Mouse (Mus musculus) thymus, adult 2 months (tissue): Measurements from ENCODE around the gene Hs3st5. TPM values are rescaled to one million over a fixed set of nuclear protein-coding genes. Genes with fewer than 3 reads are reported as not detected.

ENCODE experiments used
- DNase-seq: peaks from one replicate; pipeline ENCODE4 v3.0.0; 2021
- H3K27ac ChIP-seq: fragments of 200-500 bp; 2 replicates; pipeline ENCODE4 v1.5.1; 2012; ENCODE audit warnings: low read length, control low read depth; ENCODE audit not compliant: control insufficient read depth, insufficient read depth
- H3K27me3 ChIP-seq: fragments of 200-500 bp; 2 replicates; pipeline ENCODE4 v1.6.1; 2012; ENCODE audit warnings: mild to moderate bottlenecking, low read length, moderate library complexity, mixed read lengths; ENCODE audit not compliant: control insufficient read depth, insufficient read depth
- H3K36me3 ChIP-seq: fragments of 200-500 bp; 2 replicates; pipeline ENCODE4 v1.6.1; 2012; ENCODE audit warnings: mild to moderate bottlenecking, low read length, moderate library complexity; ENCODE audit not compliant: control insufficient read depth, insufficient read depth
- H3K4me1 ChIP-seq: fragments of 200-500 bp; replicated peaks from 2 replicates; pipeline ENCODE4 v1.6.1; 2012; ENCODE audit warnings: low read length; ENCODE audit not compliant: control insufficient read depth, insufficient read depth
- H3K4me3 ChIP-seq: fragments of 200-500 bp; 2 replicates; pipeline ENCODE4 v1.5.1; 2012; ENCODE audit warnings: mild to moderate bottlenecking, low read length, control low read depth, moderate library complexity; ENCODE audit not compliant: control insufficient read depth, insufficient read depth
- CTCF ChIP-seq: fragments of 200-500 bp; IDR thresholded peaks from 2 replicates; pipeline ENCODE4 v1.5.1; 2012; ENCODE audit warnings: mild to moderate bottlenecking, control low read depth, low read length, moderate library complexity, borderline replicate concordance; ENCODE audit not compliant: control insufficient read depth, poor library complexity, insufficient read depth; ENCODE audit errors: extremely low read depth
- POLR2A ChIP-seq: fragments of 200-500 bp; IDR thresholded peaks from 2 replicates; pipeline ENCODE4 v1.6.1; 2012; ENCODE audit warnings: mild to moderate bottlenecking, low read length, control low read depth, moderate library complexity; ENCODE audit not compliant: control insufficient read depth, poor library complexity, insufficient read depth; ENCODE audit errors: extremely low read depth
- WGBS: fragments of 180-500 bp; shearing (Covaris S2); methylation state at CpG from one replicate; pipeline ENCODE4 v1.1.7; 2018; 5-methylcytosine and 5-hydroxymethylcytosine counted together
- polyA plus RNA-seq: library from polyadenylated mRNA; depleted of rRNA; stranded (reverse); fragments of >200 nt; gene quantifications from 2 replicates; pipeline ENCODE4 v1.2.3, GENCODE M21; 2012

Hs3st5 gene
- polyA plus RNA-seq, 1 experiment, result 0.18 TPM

DNA sequence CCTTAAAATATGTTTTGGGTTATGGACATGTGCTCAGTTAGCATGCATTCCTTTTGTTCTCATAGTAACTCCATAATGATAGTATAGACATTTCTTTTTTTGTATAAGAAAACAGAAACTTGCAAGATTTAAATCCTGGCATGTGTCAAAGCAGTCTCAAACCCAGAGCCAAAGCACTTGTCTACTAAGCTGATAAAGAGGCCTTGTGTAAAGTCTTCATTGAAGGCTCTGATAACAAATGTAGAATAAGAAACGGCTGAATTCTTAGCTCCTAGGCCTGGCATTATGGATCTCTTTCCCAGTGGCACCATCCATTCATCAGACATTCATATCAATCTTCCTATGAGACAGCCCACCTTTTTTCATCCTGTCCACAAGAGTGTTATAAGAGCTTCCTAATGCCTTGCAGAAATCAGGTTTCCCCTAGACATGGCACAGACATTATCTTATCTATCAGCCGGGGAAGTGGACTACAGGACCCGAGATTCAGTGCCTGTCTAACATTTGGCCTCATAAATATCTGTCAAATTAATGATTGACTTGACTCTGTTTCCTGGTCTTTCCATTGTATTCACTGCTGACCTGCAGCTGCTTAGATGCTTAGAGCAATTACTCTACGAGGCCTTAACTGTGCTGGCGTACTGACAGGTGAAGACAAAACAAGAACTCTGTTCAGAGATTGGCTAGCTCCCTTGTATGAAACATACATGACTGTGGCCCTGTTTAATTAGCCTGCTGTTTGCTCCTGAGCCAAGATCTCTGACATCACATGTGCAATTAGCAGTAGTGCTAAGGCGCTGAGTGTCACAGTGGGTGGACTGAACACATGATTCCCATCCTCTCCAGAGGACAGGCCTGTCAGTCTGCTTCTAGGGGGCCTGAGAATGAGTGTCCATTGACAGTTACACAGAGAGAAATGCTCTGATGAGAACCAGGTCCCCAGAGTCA is 48.6 kb downstream of the Hs3st5 start:
- TF ChIP-seq POLR2A (no peak), CTCF (no peak)
- WGBS, result 91% methylated on average over 6 of the region's 6 CpGs
- no peaks in the 10 kb centered on the region for H3K4me1 ChIP-seq

DNA sequence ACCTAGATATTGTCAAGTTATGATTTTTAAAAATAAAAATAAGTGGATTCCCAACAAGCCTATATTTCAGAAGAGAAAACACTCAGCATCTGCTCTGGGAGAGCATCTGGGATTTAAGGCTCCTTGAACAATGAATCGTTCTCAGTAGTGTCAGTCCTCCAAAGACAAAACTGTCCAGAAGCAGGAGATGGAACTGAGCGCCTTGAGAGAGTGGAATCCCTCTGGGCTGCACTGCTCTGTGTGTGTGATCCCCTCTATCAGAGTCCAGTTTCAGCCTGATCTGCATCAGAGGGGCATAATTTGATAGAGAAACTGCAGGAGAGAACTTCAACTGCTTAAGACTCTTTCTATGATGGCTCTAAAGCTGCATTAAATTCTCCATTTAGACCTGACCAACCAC is 49.5 kb downstream of the Hs3st5 start:
- 90% methylated on average over 2 of the region's 2 CpGs for WGBS
- no peaks in the 10 kb centered on the region for H3K4me1 ChIP-seq
- H3K36me3 ChIP-seq, result no peaks in the 10 kb centered on the region
- H3K4me3 ChIP-seq, result no peak overlapping the region
- H3K27ac ChIP-seq, result no peak overlapping the region
- DNase-seq, result no peak
- no peaks in the 10 kb centered on the region for H3K27me3 ChIP-seq
- no peak for TF ChIP-seq POLR2A
- no peak for TF ChIP-seq CTCF

More for the DNA sequence above, 48.6 kb downstream of the Hs3st5 start:
- no peak for DNase-seq
- no peak overlapping the region for H3K27ac ChIP-seq
- no peak overlapping the region for H3K4me3 ChIP-seq
- H3K27me3 ChIP-seq, result no peaks in the 10 kb centered on the region
- H3K36me3 ChIP-seq, result no peaks in the 10 kb centered on the region

DNA sequence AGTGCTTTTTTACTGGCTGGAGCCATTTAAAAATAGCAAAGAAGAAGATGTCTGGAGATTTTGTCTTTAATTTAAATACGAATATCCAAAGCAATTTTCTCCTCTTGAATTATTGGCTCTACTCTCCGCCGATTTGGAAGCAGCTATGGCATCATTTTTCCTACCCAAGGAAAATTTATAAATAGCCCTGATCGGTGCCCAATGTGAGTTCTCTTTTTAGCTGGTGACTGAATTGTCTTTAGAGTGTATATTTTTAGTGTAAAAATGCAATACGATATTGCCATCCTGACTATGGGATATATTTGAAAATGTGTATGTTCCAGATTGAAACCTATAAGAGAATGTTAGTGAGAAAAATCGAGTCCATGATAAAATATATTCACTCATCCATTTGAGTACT is 51.1 kb downstream of the Hs3st5 start:
- 92% methylated on average over 6 of the region's 6 CpGs for WGBS
- no peaks in the 10 kb centered on the region for H3K4me1 ChIP-seq
- no peak overlapping the region for H3K4me3 ChIP-seq
- TF ChIP-seq POLR2A (no peak), CTCF (no peak)
- H3K36me3 ChIP-seq, result no peaks in the 10 kb centered on the region
- no peaks in the 10 kb centered on the region for H3K27me3 ChIP-seq
- DNase-seq, result no peak
- no peak overlapping the region for H3K27ac ChIP-seq

DNA sequence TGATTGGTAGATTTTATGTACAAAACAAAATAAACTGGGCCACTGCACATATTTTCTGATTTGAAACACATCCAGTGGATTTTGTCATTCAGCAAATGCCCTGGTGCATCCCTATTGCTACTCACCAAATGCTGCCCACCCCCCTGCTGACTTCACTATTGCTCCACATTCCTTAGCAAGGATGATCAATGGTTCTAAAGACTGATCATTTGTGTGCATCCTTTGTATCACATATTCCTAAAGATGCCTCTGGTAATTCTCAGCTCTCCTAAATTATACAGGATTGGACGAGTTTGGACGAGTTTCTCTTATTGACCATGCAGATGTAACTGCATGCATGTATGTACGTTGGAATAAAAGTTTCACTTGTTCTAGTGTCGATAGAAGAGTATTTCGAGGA is 52.1 kb downstream of the Hs3st5 start:
- Histone ChIP-seq H3K4me1 (no peaks in the 10 kb centered on the region), H3K27ac (no peak overlapping the region), H3K4me3 (no peak overlapping the region), H3K36me3 (no peaks in the 10 kb centered on the region), H3K27me3 (no peaks in the 10 kb centered on the region)
- WGBS, result 95% methylated on average over 5 of the region's 5 CpGs
- DNase-seq, result no peak
- TF ChIP-seq CTCF (no peak), POLR2A (no peak)

DNA sequence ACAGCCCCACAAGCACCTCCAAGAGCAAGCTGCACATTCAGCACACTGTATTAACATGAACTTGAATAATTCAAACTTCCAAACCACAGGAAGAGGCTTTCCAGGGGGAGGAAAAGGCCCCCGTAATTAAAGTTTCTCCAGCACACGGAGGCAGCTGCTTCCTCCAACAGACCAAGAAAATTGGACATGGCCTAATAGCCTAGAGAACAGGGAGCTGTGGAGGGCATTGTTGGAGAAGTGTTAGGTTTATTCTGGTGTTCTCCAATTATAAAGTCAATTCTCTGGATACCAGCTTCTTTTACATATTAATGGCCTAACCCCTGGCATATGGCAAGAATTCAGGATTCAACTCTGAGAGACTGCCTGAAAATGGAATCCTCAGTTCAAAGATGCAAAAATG is 60.6 kb downstream of the Hs3st5 start:
- H3K27me3 ChIP-seq, result no peaks in the 10 kb centered on the region
- H3K4me1 ChIP-seq, result no peaks in the 10 kb centered on the region
- no peak overlapping the region for H3K27ac ChIP-seq
- H3K36me3 ChIP-seq, result no peaks in the 10 kb centered on the region
- no peak overlapping the region for H3K4me3 ChIP-seq
- no peak for DNase-seq
- 30% methylated on average over 2 of the region's 2 CpGs for WGBS
- TF ChIP-seq CTCF (no peak), POLR2A (no peak)

DNA sequence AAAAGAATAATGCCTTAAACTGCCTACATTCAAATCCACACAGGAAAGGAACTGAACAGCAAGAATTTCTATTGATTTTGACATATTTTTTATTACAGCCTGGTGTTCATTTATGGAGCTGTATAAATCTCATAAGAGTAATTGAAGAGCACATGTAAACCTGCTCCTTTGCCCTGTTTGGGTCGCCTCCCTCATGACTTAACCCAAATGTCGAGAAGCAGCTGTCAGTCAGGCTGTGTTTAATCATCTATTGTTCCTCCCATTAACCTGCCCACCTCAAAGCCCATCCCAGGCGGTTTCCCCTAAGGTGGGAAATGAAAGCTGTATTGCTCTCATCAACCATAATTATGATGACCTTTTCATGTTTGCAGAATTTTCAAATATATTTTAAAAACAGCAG is 65.9 kb downstream of the Hs3st5 start:
- Histone ChIP-seq H3K27ac (no peak overlapping the region), H3K27me3 (no peaks in the 10 kb centered on the region), H3K4me1 (no peaks in the 10 kb centered on the region), H3K4me3 (no peak overlapping the region), H3K36me3 (no peaks in the 10 kb centered on the region)
- WGBS, result 84% methylated on average over 3 of the region's 3 CpGs
- TF ChIP-seq CTCF, result no peak
- TF ChIP-seq POLR2A, result no peak
- no peak for DNase-seq
